Mouse (Mus musculus): Measurements from ENCODE around the gene Ppp4r2. TPM values are rescaled to one million over a fixed set of nuclear protein-coding genes. Genes with fewer than 3 reads are reported as not detected.
A peak's percentile ranks its signal among the peaks of the same experiment; 100 is the strongest.

Ppp4r2 gene
- polyA plus RNA-seq, 1 experiment from 2014 or later: 5.6 TPM

GRCm38 (mm10) chr6:100883233-100883632 is 49.8 kb downstream of the Ppp4r2 start:
- H3K4me2 ChIP-seq (ENCODE audit: low read depth, low read length): no peak overlapping the region
- H3K9me3 ChIP-seq (ENCODE audit: low read length): no peaks in the 10 kb centered on the region
- H3K27me3 ChIP-seq (ENCODE audit: insufficient read depth, low read length): no peaks in the 10 kb centered on the region
- H3K36me3 ChIP-seq (replicated peaks; ENCODE audit: insufficient read depth, low read length): no peaks in the 10 kb centered on the region
- TF ChIP-seq CTCF (IDR thresholded peaks at IDR 0.05; ENCODE audit: low read depth) (peak; percentile 70), EP300 (IDR thresholded peaks at IDR 0.05; ENCODE audit: low read depth) (no peak)
- no peak overlapping the region for H3K9ac ChIP-seq (replicated peaks)
- peak; percentile 27 for DNase-seq
- H3K4me3 ChIP-seq (ENCODE audit: low read depth, low read length): no peak overlapping the region
- H3K4me1 ChIP-seq (ENCODE audit: insufficient read depth): no peaks in the 10 kb centered on the region
- 40% methylated on average over 12 of the region's 13 CpGs for WGBS (ENCODE audit: insufficient replicate concordance)
- ATAC-seq: no peak
- H3K27ac ChIP-seq (ENCODE audit: low read depth): no peak overlapping the region

GRCm38 (mm10) chr6:100884594-100885225 is 51.3 kb downstream of the Ppp4r2 start:
- no peak overlapping the region for H3K4me3 ChIP-seq (ENCODE audit: low read depth, low read length)
- H3K4me1 ChIP-seq (ENCODE audit: insufficient read depth): no peaks in the 10 kb centered on the region
- DNase-seq: no peak
- H3K27me3 ChIP-seq (ENCODE audit: insufficient read depth, low read length): no peaks in the 10 kb centered on the region
- no peaks in the 10 kb centered on the region for H3K9me3 ChIP-seq (ENCODE audit: low read length)
- no peak overlapping the region for H3K27ac ChIP-seq (ENCODE audit: low read depth)
- 82% methylated on average over 12 of the region's 12 CpGs for WGBS (ENCODE audit: insufficient replicate concordance)
- no peak overlapping the region for H3K4me2 ChIP-seq (ENCODE audit: low read depth, low read length)
- TF ChIP-seq CTCF (IDR thresholded peaks at IDR 0.05; ENCODE audit: low read depth): no peak
- TF ChIP-seq EP300 (IDR thresholded peaks at IDR 0.05; ENCODE audit: low read depth): no peak
- H3K36me3 ChIP-seq (replicated peaks; ENCODE audit: insufficient read depth, low read length): no peaks in the 10 kb centered on the region
- no peak overlapping the region for H3K9ac ChIP-seq (replicated peaks)
- no peak for ATAC-seq

- no peak overlapping the region for H3K9ac ChIP-seq (replicated peaks)
- DNase-seq (no peak), ATAC-seq (no peak)
- TF ChIP-seq EP300 (IDR thresholded peaks at IDR 0.05; ENCODE audit: low read depth) (no peak), CTCF (IDR thresholded peaks at IDR 0.05; ENCODE audit: low read depth) (no peak)
- H3K36me3 ChIP-seq (replicated peaks; ENCODE audit: insufficient read depth, low read length): no peaks in the 10 kb centered on the region
- H3K4me1 ChIP-seq (ENCODE audit: insufficient read depth): no peaks in the 10 kb centered on the region
- 56% methylated on average over 7 of the region's 7 CpGs for WGBS (ENCODE audit: insufficient replicate concordance)
- H3K27me3 ChIP-seq (ENCODE audit: insufficient read depth, low read length): no peaks in the 10 kb centered on the region
- no peaks in the 10 kb centered on the region for H3K9me3 ChIP-seq (ENCODE audit: low read length)
- H3K4me3 ChIP-seq (ENCODE audit: low read depth, low read length): no peak overlapping the region
- no peak overlapping the region for H3K4me2 ChIP-seq (ENCODE audit: low read depth, low read length)
- H3K27ac ChIP-seq (ENCODE audit: low read depth): no peak overlapping the region
Observed at GRCm38 (mm10) chr6:100885376-100885775, 52.0 kb downstream of the Ppp4r2 start.

- H3K4me3 ChIP-seq (ENCODE audit: low read depth, low read length): no peak overlapping the region
- no peak for TF ChIP-seq CTCF (IDR thresholded peaks at IDR 0.05; ENCODE audit: low read depth)
- no peak for TF ChIP-seq EP300 (IDR thresholded peaks at IDR 0.05; ENCODE audit: low read depth)
- 73% methylated on average over 9 of the region's 9 CpGs for WGBS (ENCODE audit: insufficient replicate concordance)
- H3K4me1 ChIP-seq (ENCODE audit: insufficient read depth): no peaks in the 10 kb centered on the region
- no peaks in the 10 kb centered on the region for H3K9me3 ChIP-seq (ENCODE audit: low read length)
- H3K9ac ChIP-seq (replicated peaks): no peak overlapping the region
- no peak for ATAC-seq
- H3K4me2 ChIP-seq (ENCODE audit: low read depth, low read length): no peak overlapping the region
- DNase-seq: no peak
- no peak overlapping the region for H3K27ac ChIP-seq (ENCODE audit: low read depth)
- H3K27me3 ChIP-seq (ENCODE audit: insufficient read depth, low read length): no peaks in the 10 kb centered on the region
- no peaks in the 10 kb centered on the region for H3K36me3 ChIP-seq (replicated peaks; ENCODE audit: insufficient read depth, low read length)
Observed at GRCm38 (mm10) chr6:100887012-100887411, 53.6 kb downstream of the Ppp4r2 start.

- Histone ChIP-seq H3K27me3 (ENCODE audit: insufficient read depth, low read length) (no peaks in the 10 kb centered on the region), H3K27ac (ENCODE audit: low read depth) (no peak overlapping the region), H3K36me3 (replicated peaks; ENCODE audit: insufficient read depth, low read length) (no peaks in the 10 kb centered on the region), H3K4me1 (ENCODE audit: insufficient read depth) (no peaks in the 10 kb centered on the region), H3K9me3 (ENCODE audit: low read length) (no peaks in the 10 kb centered on the region), H3K9ac (replicated peaks) (no peak overlapping the region), H3K4me3 (ENCODE audit: low read depth, low read length) (no peak overlapping the region), H3K4me2 (ENCODE audit: low read depth, low read length) (no peak overlapping the region)
- ATAC-seq (no peak), DNase-seq (no peak)
- no peak for TF ChIP-seq EP300 (IDR thresholded peaks at IDR 0.05; ENCODE audit: low read depth)
- no peak for TF ChIP-seq CTCF (IDR thresholded peaks at IDR 0.05; ENCODE audit: low read depth)
- WGBS (ENCODE audit: insufficient replicate concordance): 79% methylated on average over 6 of the region's 6 CpGs
Observed at GRCm38 (mm10) chr6:100889340-100889739, 55.9 kb downstream of the Ppp4r2 start.

- Histone ChIP-seq H3K4me2 (ENCODE audit: low read depth, low read length) (no peak overlapping the region), H3K4me1 (ENCODE audit: insufficient read depth) (no peaks in the 10 kb centered on the region), H3K9ac (replicated peaks) (no peak overlapping the region), H3K27ac (ENCODE audit: low read depth) (no peak overlapping the region), H3K27me3 (ENCODE audit: insufficient read depth, low read length) (no peaks in the 10 kb centered on the region), H3K36me3 (replicated peaks; ENCODE audit: insufficient read depth, low read length) (no peaks in the 10 kb centered on the region), H3K4me3 (ENCODE audit: low read depth, low read length) (no peak overlapping the region), H3K9me3 (ENCODE audit: low read length) (no peaks in the 10 kb centered on the region)
- no peak for ATAC-seq
- TF ChIP-seq CTCF (IDR thresholded peaks at IDR 0.05; ENCODE audit: low read depth) (no peak), EP300 (IDR thresholded peaks at IDR 0.05; ENCODE audit: low read depth) (no peak)
- DNase-seq: no peak
- WGBS (ENCODE audit: insufficient replicate concordance): 67% methylated on average over 4 of the region's 4 CpGs
Observed at GRCm38 (mm10) chr6:100892489-100892888, 59.1 kb downstream of the Ppp4r2 start.

All from liver, postnatal 0 days (tissue).